Mouse (Mus musculus) lung, adult 18-20 months (tissue): Measurements from ENCODE around the gene Tctex1d2.
A peak's percentile ranks its signal among the peaks of the same experiment; 100 is the strongest.

Experiments used
- DNase-seq, 2 experiments: peaks; one replicate each; pipeline ENCODE4 v3.0.0; 2022; ENCODE audit warnings: mixed read lengths in 2 of 2

Gene Tctex1d2

DNA sequence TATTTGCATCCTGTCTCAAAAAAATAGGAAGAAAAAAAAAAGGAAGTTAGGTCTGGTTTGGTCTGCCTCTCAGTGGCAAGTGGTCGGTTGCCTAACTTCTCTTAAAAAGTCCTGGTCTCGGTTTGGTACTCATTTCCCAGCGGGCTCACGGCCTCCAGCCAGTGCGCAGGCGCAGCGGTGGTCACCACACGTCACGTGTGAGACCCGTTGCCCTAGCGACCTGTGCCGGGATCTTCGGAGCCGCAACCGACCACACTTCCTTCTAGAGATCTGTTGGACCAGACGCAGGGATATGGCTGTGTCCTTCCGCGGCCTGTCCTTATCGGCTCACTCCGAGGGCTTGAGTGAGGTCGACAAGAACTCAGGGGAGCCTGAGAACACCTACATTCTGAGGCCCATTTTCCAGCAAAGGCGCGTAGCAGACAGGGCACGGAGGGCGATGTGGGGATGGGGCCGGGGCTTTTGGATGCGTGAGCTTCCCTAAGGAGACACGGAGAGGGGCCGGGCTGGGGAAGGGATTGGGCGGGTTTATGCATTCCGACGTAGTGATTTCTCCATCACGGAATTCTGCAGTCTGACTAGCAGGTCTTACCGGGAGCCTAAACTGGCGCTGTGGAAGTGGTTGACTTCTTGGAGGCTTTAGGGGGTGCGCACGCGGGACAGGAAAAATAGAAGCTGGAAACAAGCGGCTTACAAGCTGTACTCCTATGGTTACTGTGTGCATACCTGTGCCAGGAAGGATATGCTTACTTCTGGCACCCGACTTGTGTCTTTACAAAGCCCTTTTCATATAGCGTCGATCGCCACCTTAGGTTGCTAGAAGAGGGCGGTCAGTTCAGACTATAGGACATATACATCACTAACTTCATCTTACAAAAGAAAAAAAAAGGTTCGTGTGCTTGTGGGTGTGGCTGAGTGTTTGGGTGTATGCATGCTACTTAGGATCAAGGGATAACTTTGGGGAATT, at the start of gene Tctex1d2:
TSS of gene Tctex1d2 (plus strand) at position 186 of the 967 bp plus-strand sequence.
- peak; percentile 96 to 97 for DNase-seq

DNA sequence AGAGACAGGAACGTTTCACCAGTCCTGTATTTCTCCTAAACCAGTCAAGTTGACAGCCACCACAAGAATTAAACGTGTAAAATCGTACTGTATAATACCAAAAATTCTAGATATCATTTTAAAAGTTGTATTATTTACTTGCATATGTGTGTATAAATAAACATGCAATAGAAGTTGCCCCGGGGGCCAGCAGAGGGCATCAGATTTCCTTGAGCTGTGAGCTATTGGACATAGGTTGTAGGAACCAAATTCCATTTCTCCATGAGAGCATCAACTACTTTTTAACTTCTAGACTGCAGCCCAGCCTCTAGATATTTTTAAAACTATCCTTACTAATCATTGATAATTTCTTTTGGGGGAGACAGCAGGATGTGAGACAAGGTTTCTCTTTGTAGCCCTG, 48.2 kb upstream of the Tctex1d2 start:
- peak; percentile 10 to 30 for DNase-seq

DNA sequence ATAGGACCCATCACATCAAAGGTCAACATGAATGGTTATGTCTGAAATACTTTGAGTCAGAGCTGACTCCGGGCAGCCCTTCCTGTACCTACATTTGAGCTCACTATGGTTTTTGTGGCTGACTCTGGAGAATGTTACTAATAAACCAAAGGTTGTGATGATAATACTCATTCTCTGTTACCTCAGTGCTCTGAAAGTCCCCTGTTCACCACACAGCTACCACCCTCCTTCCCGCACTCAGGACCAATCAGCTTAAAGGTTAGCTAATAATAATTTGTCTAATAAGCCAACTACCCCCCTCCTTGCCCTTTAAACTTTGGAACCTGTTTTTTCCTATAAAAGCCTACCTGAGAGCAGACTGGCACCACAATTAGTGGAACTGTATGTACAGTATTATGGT, 39.9 kb upstream of the Tctex1d2 start:
- DNase-seq, result no peak

DNA sequence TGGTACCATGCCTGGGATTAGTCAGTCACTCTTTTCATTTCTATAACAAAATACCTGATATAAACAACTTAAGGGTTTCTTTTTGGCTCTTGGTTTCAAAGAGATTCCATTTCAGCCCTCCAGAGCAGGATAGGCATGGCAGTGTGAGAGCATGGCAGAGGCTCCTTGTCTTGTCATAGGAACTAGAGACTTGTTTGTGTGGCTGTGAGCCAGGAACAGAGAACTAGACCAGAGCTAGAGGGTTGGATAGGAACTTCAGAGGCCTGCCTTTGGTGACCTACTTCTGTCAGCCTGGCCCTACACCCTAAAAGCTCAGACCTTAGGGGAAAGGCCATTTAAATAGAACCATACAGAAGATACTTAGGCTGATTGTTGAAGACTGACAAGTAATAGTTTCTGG, 36.6 kb upstream of the Tctex1d2 start:
- no peak for DNase-seq

DNA sequence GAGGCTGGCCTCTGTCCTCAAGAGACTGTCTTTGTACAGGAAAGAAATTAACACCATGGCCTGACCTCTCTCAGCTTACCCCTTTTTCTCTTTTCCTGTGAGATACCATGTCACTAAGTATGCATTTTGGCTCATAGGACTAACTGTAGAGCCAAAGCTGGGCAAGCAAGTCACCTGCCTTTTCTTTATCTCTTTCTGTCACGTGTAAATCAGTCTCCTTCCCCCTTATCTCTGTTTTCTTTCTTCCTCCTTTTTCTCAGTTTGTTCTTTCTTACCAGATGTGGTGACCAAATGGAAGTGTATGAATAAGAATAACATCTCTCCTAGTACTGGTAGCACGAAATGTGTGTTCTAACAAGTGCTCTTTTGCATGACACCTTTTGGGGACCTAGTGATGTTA, 34.6 kb upstream of the Tctex1d2 start:
- DNase-seq, result no peak

DNA sequence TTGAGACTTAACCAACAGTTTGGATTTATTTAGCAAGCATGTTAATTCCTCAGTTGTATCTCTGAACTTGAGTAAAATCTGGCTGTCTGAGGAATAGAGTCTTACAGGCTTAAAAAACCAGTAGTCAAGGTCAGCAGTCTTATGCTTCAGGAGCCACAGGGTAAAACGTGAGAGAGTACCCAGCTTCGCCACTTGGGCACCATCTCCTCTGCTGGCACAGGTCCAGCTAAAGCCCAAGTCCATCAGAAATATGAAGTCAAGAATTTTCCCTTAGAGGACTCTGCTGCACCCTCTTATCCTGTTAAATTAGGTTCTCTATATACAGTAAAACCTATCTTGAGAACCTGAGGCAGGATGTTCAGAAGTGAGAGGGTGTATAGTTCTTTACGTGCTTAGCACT, 32.7 kb upstream of the Tctex1d2 start:
- DNase-seq, result no peak

DNA sequence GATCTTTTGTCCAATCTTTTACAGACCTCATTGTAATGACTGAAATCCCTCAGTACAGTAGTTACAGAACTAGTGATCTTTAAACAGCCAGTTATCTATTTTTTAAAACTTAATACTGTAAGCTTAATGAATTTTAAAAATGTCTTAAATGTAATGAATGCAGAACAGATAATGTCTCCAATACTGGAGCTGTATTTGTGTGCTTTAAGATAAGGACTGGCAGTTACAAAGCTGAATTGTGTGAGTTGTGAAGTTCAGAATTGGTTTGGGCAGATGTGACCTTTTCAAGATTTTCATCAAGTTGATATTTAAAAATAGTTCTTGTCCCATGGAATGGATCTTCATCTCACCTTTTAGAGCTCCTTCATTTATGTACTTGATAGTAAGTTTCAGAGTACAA, 30.5 kb upstream of the Tctex1d2 start:
- no peak for DNase-seq

DNA sequence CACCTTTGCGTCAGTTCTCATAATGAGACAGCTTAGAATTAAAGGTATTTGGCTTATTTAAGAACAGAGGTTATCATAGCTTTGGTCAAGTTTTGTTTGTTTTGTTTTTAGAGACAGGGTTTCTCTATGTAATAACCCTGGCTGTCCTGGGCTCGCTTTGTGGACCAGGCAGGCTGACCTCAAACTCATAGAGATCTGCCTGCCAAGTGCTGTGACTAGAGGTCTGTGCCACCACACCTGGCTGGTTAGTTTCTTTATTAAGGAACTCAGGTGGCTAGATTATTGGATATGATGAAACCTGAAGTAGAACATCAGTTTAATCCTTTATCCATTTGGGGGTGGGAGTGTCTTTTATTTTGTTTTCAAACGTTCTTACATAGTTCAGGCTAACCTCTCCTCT, 29.7 kb upstream of the Tctex1d2 start:
- DNase-seq, result no peak

DNA sequence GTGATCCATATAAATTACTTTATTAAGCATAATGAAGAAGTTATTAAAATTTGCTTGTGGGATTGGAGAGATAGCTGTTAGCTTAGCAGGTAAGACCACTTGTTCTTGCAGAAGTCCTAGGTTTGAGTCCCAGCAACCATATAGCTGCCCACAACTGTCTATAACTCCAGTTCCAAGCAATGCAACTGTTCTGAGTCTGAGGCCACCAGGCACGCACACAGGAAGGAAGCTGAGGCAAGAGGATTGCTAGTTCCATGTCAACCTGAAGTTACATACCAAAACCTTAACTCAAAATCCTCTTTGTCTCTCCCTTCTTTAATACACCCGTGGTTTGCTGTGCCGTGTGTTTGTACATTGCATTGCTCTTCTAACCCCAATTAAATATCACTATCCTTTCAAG, 28.6 kb upstream of the Tctex1d2 start:
- no peak for DNase-seq

DNA sequence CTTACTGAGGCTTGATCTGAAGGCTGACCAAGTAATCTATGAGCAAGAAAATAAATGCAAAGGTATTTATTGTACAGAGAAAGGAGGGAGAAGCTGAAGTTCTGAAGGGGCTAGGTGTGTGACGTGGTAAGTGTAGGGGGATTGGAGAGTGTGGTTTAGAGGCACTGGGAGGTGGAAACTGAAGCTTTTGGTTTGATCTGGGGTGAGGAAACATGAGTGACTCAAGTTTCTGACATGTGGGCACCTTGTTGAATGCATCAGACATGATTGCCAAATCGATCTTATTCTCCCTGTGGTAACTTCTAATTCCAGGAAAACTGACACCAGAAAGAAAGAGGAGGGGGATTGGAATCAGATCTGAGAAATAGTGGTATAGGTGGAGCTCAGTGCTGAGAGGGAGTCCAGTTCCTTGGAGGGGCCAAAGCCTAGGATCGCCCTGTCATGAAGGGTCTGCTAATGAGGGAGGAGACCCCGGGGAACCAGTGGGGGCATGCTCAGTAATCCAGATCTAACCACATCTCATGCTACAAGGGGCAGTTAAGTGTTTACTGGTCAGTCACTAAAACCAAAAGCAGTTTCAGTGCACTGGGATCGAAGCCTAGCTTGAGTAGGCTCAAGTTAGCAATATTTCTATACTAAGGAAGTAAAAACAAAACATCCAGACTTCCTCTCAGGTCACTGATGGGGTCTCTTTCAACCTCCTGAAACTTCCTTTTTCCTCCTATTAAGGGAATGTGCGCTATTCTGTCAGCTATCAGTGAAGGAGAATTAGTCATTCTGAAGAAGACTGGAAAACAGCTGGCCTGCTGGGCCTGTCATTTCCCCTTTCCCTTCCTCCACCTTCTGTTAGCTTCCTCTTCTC, 23.6 kb upstream of the Tctex1d2 start:
- no peak for DNase-seq

DNA sequence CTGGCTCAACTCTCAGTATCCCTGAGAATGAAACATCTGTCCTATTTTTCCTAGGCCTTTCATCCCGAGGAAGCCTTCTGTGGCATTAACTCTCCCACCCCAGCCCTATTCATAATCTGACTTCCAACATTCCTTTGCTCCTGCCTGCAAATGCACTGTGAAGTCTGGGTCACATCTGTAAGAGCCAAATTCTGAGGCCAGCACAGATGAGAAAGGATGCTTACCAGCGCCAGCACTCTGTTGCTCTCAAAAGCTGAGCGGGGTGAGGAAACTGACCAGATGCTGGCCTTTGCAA, 23.0 kb upstream of the Tctex1d2 start:
- no peak for DNase-seq

DNA sequence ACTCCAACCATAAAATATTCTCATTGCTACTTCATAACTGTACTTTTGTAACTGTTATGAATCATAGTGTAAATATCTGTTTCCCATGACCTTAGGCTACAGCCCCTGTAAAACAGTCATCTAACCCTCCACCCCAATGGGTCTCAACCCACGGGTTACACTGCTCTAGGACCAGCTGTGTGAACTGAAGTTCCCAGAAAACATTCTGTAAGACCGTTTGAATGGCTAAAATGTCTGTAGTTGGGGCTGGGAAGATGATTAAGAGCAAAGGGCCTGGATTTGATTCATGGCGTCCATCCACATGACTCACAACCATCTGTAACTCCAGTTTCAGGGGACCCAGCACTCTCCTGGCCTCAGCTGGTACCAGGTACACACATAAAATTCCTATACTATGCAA, 21.3 kb upstream of the Tctex1d2 start:
- no peak for DNase-seq

DNA sequence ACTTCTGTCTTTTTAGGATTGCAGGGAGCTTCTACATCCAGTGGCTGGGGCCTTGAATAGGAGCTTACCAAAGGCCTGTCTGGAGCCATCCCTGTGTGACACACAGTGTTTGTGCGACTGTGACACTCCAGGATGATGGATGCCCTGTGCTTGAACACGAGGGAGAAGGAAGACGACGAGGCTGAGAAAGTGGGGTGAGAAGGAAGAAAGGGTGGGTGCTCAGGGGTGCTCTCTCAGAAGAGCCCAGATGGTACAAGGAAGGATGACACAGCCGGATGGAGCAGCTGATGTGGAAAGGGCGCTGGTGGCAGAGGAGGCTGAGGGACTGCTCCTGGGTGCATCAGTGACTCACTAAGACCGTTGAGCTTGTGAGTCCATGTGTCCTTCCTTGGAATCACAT, 19.2 kb upstream of the Tctex1d2 start, which contains the start of gene Tm4sf19:
TSS of gene Tm4sf19 (plus strand) at position 240 of the 400 bp plus-strand sequence.
- no peak for DNase-seq

DNA sequence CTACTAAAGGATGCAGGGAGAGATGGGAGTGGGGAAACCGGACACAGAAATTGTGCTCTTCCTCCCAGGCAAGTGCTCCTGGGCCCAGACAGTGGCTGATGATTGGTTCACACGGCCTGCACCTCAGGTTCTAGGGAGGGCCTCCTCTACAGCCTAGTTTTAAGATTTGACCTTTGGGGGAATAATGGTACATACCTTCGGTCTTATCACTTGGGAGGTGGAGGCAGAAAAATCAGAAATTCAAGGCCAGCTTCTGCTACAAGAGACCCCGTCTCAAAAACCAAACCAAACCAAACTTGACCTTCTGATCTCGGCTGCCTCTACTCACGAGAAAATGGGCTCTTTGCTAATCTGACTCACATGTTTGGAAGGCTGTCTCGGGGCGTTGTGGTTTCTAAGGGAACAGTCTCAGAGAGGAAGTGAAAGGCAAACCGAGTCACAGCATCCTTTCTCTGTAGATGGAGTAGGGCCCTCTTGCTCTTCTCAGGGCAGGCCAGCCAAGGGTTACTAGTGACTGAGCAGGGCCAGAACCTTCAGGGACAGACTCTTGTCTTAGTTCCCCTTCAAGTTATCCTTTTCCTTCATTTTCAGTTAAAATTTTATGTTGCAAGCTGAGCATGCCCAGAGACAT, 18.1 kb upstream of the Tctex1d2 start:
- peak; percentile 18 to 19 for DNase-seq

DNA sequence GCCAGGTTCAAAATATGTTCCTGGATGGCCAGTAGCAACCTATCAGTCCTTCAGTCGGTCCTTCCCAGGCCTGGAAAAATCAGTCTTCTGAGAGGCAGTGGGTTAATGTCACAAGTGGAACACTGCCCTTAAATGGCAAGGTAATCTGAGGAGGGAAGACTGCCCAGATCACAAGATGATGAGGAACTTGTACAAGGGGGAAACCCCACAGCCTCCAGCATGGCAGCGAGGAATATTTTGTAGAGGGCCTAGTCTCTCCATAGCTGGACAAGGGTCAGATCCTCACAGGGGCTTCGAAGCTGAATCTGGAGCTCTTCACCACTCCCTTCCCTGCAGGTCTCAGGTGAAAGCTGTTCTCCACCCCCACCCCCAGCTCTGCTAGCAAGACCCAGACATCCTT, 16.7 kb upstream of the Tctex1d2 start:
- DNase-seq, result no peak

DNA sequence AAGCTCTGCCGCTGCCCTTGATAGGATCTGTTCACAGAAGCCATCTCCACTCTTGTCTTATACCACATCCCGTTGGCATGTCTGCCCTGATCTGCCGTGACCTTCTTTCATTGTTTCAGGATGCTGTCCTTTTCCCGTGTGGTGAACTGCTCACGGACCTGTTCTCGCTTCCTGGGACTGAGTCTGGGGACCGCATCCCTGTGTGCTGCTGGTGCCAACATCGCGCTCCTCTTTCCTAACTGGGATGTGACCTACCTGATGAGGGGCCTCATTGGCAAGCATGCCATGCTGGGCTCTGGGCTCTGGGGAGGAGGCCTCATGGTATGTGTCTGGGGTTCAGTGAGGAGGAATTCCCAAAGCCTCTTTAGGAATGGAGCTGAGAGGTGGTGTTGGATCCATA, 13.8 kb upstream of the Tctex1d2 start:
- DNase-seq, result no peak

DNA sequence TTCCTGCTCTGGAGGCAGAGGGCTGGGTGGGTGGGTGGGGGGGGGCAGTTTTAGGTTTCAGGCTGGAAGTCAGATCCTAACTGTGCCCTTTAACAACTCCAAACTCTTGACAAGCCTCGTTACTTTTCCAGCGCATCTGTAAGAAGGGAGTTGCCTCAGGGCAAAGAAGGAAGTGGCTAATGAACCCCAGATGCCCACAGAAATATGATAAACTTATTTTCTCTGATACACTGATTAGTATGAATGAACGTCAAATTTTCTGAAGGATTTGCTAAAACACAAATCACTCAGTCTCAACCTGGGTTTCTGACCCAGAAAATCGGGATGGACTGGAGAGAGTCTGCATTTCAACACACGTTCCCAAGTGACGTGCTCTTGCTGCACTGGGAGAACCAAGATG, 12.8 kb upstream of the Tctex1d2 start:
- DNase-seq, result no peak

DNA sequence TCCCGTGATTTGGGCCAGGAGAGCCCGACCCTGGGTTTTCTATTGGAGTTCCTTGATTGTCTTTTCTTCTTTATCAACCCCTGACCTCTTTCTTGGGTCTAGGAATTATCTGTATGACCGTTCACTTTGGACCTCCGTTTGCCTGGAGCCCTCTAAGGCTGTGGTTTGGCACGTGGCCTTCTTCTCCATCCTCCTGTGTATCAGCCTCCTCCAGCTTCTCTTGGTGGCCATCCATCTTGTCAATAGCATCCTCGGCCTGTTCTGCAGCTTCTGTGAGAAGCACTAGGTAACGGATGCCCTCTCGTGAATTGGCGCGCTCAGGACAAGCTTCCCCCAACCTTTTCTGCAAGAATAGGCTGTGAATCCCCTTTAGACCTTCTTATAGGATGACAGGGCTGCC, 11.8 kb upstream of the Tctex1d2 start:
- no peak for DNase-seq

DNA sequence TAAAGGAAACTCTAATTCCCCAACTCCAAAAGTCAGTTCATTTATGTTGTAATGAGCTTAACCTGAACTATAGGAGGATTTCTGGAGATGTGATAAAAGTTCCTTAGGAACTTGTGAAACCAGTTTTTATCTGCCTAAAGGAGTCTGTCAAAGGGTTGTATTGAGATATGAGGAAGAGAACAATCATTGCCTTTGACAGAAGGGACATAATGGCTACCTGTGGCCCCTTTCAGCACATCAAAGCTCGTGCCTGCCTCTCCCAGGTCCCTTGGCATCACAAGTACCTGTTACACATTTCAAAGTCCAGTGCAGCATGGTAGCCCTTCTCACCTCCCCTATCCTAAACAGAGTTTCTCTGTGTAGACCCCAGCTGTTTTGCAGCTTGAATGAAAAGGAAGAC, 2.0 kb upstream of the Tctex1d2 start:
- no peak for DNase-seq

DNA sequence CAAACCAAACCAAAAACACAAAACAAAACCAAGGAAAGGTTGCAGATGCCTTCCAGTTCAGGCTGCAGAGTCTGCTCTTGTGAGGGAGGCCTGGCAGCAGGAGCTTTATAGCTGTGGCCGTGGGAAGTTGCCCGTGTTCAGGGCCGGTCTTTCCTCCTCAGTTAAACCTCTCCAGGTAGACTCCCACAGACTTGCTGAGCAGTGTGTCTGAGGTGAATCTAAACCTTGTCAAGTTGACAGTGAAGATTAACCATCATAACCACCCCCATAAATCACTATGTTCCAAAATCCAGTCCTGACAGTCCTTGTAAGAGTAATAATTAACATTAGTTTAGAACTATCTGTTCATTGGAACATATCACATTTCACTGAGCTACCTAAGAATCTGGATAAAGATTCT, 8.0 kb downstream of the Tctex1d2 start:
- no peak for DNase-seq

DNA sequence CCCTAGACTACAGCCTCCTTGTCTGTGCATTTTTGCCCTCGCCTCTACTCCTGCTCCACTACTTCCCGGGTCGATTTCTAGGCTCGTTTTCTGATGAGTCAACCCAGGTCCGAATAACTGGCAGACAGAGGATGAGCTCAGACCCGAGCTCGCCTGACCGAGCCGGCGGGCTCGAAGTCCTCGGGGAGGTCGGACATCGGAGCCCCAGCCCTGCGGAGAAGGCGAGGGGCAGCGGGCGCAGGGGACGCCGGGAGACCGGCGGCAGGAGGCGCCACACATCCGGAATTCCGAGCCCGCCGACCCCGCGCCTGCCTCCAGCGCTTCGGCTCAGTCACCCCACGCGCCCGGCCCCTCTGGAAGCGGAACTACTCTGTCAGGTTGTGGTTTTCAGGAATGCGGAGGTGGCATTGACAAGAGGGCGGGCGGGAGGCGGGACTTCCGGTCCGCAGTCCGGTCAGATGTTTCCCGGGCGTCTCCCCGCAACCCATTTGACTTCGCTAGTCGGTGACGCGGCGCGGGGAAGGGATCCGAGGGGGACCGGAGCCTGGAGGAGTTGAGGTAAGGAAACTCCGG, 11.1 kb downstream of the Tctex1d2 start, which contains the start of gene Pcyt1a:
TSS of gene Pcyt1a (plus strand) at position 448 of the 573 bp plus-strand sequence.
- DNase-seq, result peak; percentile 91 to 93

DNA sequence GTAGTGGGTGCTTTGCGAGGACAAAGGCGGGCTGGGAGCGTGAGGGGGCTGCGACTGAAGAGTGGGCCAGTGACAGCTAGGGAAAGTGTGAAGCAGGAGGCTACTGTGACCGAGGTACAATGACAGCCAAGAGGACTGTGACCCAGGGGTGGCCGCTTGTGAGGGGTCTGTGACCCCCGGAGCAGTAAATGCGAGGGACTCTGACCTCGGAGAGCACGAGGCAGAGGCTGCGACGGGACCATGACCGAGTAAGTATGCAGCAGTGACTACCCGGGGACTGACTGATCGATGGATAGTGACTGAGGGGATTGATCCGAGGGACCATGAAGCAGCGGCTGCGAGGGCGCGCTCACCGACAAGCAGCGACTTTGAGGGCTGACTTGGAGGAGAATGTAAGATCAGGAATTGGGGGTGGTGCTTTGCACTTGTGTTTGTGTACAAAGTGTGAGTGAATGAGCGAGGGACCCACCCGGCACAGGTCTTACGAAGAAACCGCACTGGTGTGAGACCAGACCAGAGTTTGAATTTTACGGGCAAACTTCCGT, 11.6 kb downstream of the Tctex1d2 start:
- peak; percentile 39 to 43 for DNase-seq

DNA sequence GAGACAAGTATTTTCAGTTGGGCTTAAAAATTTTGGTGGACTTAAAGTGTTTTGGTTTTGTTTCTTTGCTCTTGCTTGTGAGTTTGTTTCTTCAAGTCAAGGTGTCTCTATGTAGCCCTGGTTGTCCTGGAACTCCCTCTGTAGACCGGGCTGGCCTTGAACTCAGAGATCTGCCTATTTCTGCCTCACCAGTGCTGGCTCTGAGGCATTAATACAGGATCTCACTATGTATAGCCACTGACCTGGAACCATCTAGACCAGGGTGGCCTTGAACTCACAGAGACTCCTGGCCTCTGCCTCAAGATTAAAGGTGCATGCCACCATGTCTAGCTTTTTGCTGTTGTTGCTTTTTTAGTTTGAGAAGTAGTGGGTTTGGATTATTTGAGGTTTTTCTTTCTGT, 12.4 kb downstream of the Tctex1d2 start:
- DNase-seq, result no peak
